Mouse (Mus musculus) heart, embryonic 16.5 days (tissue): Measurements from ENCODE around the gene Slc30a7. TPM values are rescaled to one million over a fixed set of nuclear protein-coding genes. Genes with fewer than 3 reads are reported as not detected.

Source experiments
- ATAC-seq: fragments of 200-750 bp; cut with Nextera tagmentation; replicated peaks from 2 replicates; pipeline ENCODE4 v1.8.0; 2017; ENCODE audit warnings: moderate number of reproducible peaks; ENCODE audit not compliant: insufficient read depth, low FRiP score; ENCODE audit errors: extremely low read depth
- H3K27ac ChIP-seq: fragments of 300-500 bp; sonication (generic); 2 replicates; pipeline ENCODE4 v1.5.1; 2014; ENCODE audit warnings: mild to moderate bottlenecking, low read length, control low read depth, moderate library complexity
- H3K27me3 ChIP-seq: fragments of 300-500 bp; sonication (generic); 2 replicates; pipeline ENCODE4 v1.6.1; 2014; ENCODE audit warnings: low read length, mixed read lengths; ENCODE audit not compliant: control insufficient read depth, insufficient read depth
- H3K36me3 ChIP-seq: fragments of 300-500 bp; sonication (generic); 2 replicates; pipeline ENCODE4 v1.6.1; 2014; ENCODE audit not compliant: control insufficient read depth, insufficient read depth
- H3K4me1 ChIP-seq: fragments of 300-500 bp; sonication (generic); 2 replicates; pipeline ENCODE4 v1.6.1; 2014; ENCODE audit warnings: low read length, mixed read lengths; ENCODE audit not compliant: control insufficient read depth, insufficient read depth
- H3K4me2 ChIP-seq: fragments of 300-500 bp; sonication (generic); 2 replicates; pipeline ENCODE4 v1.6.1; 2014; ENCODE audit warnings: low read depth, mild to moderate bottlenecking, control low read depth, low read length
- H3K4me3 ChIP-seq: fragments of 300-500 bp; sonication (generic); 2 replicates; pipeline ENCODE4 v1.5.1; 2014; ENCODE audit warnings: mild to moderate bottlenecking, control low read depth, low read length
- H3K9ac ChIP-seq: fragments of 300-500 bp; sonication (generic); 2 replicates; pipeline ENCODE4 v1.6.1; 2014; ENCODE audit warnings: low read length, control low read depth
- H3K9me3 ChIP-seq: fragments of 300-500 bp; sonication (generic); replicated peaks from 2 replicates; pipeline ENCODE4 v1.6.1; 2016; ENCODE audit warnings: low read length; ENCODE audit not compliant: control insufficient read depth
- WGBS: fragments of 180-500 bp; shearing (Covaris S2); extraction: QIAGEN DNeasy Blood & Tissue Kit; methylation state at CpG from one replicate; pipeline ENCODE4 v1.1.7; 2014; 5-methylcytosine and 5-hydroxymethylcytosine counted together
- polyA plus RNA-seq: library from polyadenylated mRNA; unstranded; fragments of >200 nt; fragmentation: Nextera tagmentation; extraction: Ambion mirVana; gene quantifications from 2 replicates; pipeline ENCODE4 v1.2.1, GENCODE M21; 2015

Gene Slc30a7
- polyA plus RNA-seq, 1 experiment from 2014 or later: 18.0 TPM

GRCm38 (mm10) chr3:115961311-115962027 is 45.7 kb downstream of the Slc30a7 start:
- WGBS: 81% methylated on average over 11 of the region's 11 CpGs
- no peaks in the 10 kb centered on the region for H3K9me3 ChIP-seq
- H3K9ac ChIP-seq: no peak overlapping the region
- H3K4me1 ChIP-seq: no peaks in the 10 kb centered on the region
- H3K27ac ChIP-seq: no peak overlapping the region
- peaks cover 7% of the 10 kb centered on the region for H3K36me3 ChIP-seq
- no peak for ATAC-seq
- no peak overlapping the region for H3K4me2 ChIP-seq
- H3K4me3 ChIP-seq: no peak overlapping the region
- H3K27me3 ChIP-seq: no peaks in the 10 kb centered on the region

- ATAC-seq: no peak
- H3K36me3 ChIP-seq: peaks cover 23% of the 10 kb centered on the region
- H3K4me2 ChIP-seq: no peak overlapping the region
- H3K27ac ChIP-seq: no peak overlapping the region
- no peak overlapping the region for H3K4me3 ChIP-seq
- H3K9me3 ChIP-seq: no peaks in the 10 kb centered on the region
- WGBS: 93% methylated on average over 7 of the region's 7 CpGs
- H3K9ac ChIP-seq: no peak overlapping the region
- H3K4me1 ChIP-seq: no peaks in the 10 kb centered on the region
- H3K27me3 ChIP-seq: no peaks in the 10 kb centered on the region
Observed at GRCm38 (mm10) chr3:115957223-115957622, 50.0 kb downstream of the Slc30a7 start.

DNA sequence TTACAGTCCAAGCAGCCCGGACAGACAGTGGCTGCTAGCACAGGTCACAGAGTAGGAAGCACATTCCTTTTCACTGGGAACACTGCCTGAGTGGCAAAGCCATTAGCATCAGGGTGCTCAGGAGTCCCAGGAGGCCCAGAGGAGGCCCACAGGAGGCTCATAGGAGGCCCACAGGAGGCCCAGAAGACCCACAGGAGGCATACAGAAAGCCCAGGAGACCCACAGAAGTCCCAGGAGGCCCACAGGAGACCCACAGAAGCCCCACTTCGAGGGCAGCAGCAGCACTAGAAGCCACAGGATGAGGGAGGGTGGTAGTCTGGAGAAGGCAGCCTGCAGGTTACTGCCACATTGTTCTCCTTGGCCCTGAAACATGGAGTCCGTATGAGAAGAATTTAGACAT is 54.1 kb downstream of the Slc30a7 start:
- WGBS: 64% methylated on average over 3 of the region's 3 CpGs
- no peak overlapping the region for H3K4me3 ChIP-seq
- no peaks in the 10 kb centered on the region for H3K27me3 ChIP-seq
- ATAC-seq: no peak
- peaks cover 31% of the 10 kb centered on the region for H3K36me3 ChIP-seq
- no peaks in the 10 kb centered on the region for H3K4me1 ChIP-seq
- H3K27ac ChIP-seq: no peak overlapping the region; the same call in 1 of the 2 replicates
- no peak overlapping the region for H3K9ac ChIP-seq
- H3K4me2 ChIP-seq: no peak overlapping the region
- H3K9me3 ChIP-seq: no peaks in the 10 kb centered on the region

DNA sequence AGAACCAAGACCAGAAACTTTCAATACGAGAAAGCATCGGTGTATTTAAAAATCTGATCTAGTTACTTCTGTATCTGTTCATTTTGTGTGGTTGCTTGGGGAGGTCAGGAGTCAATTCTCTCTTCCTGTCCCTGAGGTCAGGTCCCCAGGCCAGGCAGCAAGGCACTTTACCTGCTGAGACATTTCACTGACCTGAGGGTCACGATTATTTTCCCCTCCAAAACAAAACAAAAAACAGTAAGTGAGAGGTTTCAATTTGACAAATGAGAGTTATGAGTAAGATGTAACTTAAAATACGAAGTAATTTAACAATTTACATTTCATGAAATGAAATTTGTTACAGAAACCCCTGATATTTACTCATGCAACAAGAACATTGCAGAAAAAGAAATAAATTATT is 54.9 kb downstream of the Slc30a7 start:
- Histone ChIP-seq H3K4me1 (no peaks in the 10 kb centered on the region), H3K36me3 (peaks cover 28% of the 10 kb centered on the region), H3K4me3 (no peak overlapping the region), H3K27me3 (no peaks in the 10 kb centered on the region), H3K27ac (no peak overlapping the region), H3K9ac (no peak overlapping the region), H3K9me3 (no peaks in the 10 kb centered on the region), H3K4me2 (no peak overlapping the region)
- ATAC-seq: no peak
- 90% methylated on average over 4 of the region's 4 CpGs for WGBS

GRCm38 (mm10) chr3:115951221-115951620 is 56.0 kb downstream of the Slc30a7 start:
- Histone ChIP-seq H3K9me3 (no peaks in the 10 kb centered on the region), H3K4me2 (no peak overlapping the region), H3K27ac (no peak overlapping the region), H3K4me1 (no peaks in the 10 kb centered on the region), H3K9ac (no peak overlapping the region), H3K27me3 (no peaks in the 10 kb centered on the region), H3K36me3 (peaks cover 28% of the 10 kb centered on the region), H3K4me3 (no peak overlapping the region)
- no peak; the same call in 1 of the 2 replicates for ATAC-seq
- 83% methylated on average over 3 of the region's 3 CpGs for WGBS

- WGBS: 82% methylated on average over 6 of the region's 6 CpGs
- no peak for ATAC-seq
- Histone ChIP-seq H3K9ac (no peak overlapping the region), H3K4me3 (no peak overlapping the region), H3K36me3 (peaks cover 28% of the 10 kb centered on the region), H3K4me1 (no peaks in the 10 kb centered on the region), H3K27ac (no peak overlapping the region), H3K9me3 (no peaks in the 10 kb centered on the region), H3K27me3 (no peaks in the 10 kb centered on the region), H3K4me2 (no peak overlapping the region)
Observed at GRCm38 (mm10) chr3:115949921-115950877, 57.0 kb downstream of the Slc30a7 start.

DNA sequence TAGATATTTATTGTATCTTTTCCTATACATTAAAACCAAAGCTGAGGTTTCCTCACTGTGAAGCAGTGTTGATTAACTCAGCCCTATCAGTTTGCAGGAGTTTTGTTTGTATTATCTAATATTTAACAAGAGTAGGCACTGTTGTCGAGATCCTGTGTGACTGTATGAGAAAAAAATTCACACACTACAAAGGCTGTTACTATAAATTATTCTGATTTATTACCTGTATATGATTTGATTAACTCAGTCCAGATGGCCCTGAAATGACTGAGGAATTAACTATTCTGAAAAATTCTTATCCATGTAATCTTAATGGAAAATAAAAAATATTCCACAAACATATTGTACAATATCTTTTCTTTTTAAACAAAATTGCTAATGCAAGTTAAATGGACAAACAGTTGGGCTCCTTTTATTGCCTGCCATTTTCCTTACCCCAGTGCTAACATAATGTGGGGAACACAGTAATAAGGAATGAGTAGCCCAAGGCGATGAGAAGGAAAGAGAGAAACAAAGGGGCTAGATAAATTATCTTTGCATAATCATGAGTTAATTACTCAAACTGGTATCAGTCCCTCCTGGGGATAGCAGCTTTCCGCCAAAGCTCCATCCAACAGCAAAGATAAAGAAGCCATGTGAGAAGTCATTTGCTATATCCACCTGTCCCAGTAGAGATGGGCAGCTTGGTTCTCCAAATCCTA is 57.8 kb downstream of the Slc30a7 start:
- no peak for ATAC-seq

GRCm38 (mm10) chr3:115946272-115946671 is 60.9 kb downstream of the Slc30a7 start:
- H3K36me3 ChIP-seq: peaks cover 14% of the 10 kb centered on the region
- H3K9me3 ChIP-seq: no peaks in the 10 kb centered on the region
- H3K27me3 ChIP-seq: no peaks in the 10 kb centered on the region
- H3K4me3 ChIP-seq: no peak overlapping the region
- WGBS: 92% methylated on average over 8 of the region's 8 CpGs
- H3K4me1 ChIP-seq: no peaks in the 10 kb centered on the region
- no peak overlapping the region for H3K9ac ChIP-seq
- no peak overlapping the region for H3K27ac ChIP-seq
- no peak overlapping the region for H3K4me2 ChIP-seq
- ATAC-seq: no peak

More for the DNA sequence above, 57.8 kb downstream of the Slc30a7 start:
- Histone ChIP-seq H3K9ac (no peak overlapping the region), H3K27me3 (no peaks in the 10 kb centered on the region), H3K9me3 (no peaks in the 10 kb centered on the region), H3K4me1 (no peaks in the 10 kb centered on the region), H3K27ac (no peak overlapping the region), H3K4me2 (no peak overlapping the region), H3K4me3 (no peak overlapping the region), H3K36me3 (peaks cover 28% of the 10 kb centered on the region)
- WGBS: 83% methylated on average over 3 of the region's 3 CpGs
